Mouse (Mus musculus) ES-E14 (cell line): ENCODE data around the gene Cpxm1. TPM values are rescaled to one million over a fixed set of nuclear protein-coding genes. Genes with fewer than 3 reads are reported as not detected.

Experiments
- DNase-seq: peaks from one replicate; pipeline ENCODE4 v3.0.0-alpha.2; 2013; ENCODE audit warnings: low read depth, low spot score
- H3K27ac ChIP-seq: 2 replicates; pipeline ENCODE4 v1.5.1; 2012; ENCODE audit warnings: low read depth, mild to moderate bottlenecking, low read length, moderate library complexity, mixed read lengths; ENCODE audit not compliant: poor library complexity, insufficient read depth, severe bottlenecking
- H3K36me3 ChIP-seq: 2 replicates; pipeline ENCODE4 v1.6.1; 2012; ENCODE audit warnings: mild to moderate bottlenecking, low read length, moderate library complexity, mixed read lengths; ENCODE audit not compliant: control insufficient read depth, poor library complexity, insufficient read depth, severe bottlenecking
- H3K4me1 ChIP-seq, 2 experiments: fragments of 150-350 bp in 1 of 2; sonication (generic) in 1 of 2; 2 replicates each; pipeline ENCODE4 v1.6.1; 2012; ENCODE audit warnings: low read length in 2 of 2, mild to moderate bottlenecking in 1 of 2, mixed read lengths in 1 of 2; ENCODE audit not compliant: control insufficient read depth in 2 of 2, insufficient read depth in 2 of 2, poor library complexity in 1 of 2
- H3K4me3 ChIP-seq, 2 experiments: fragments of 150-350 bp in 1 of 2; sonication (generic) in 1 of 2; 2 replicates each; pipeline ENCODE4 v1.5.1; 2012; ENCODE audit warnings: low read length in 2 of 2, low read depth in 1 of 2, mild to moderate bottlenecking in 1 of 2, mixed read lengths in 1 of 2; ENCODE audit not compliant: insufficient read depth in 1 of 2, poor library complexity in 1 of 2, severe bottlenecking in 1 of 2
- H3K9ac ChIP-seq: 2 replicates; pipeline ENCODE4 v1.6.1; 2012; ENCODE audit warnings: low read depth, mild to moderate bottlenecking, low read length, mixed read lengths; ENCODE audit not compliant: poor library complexity, insufficient read depth, severe bottlenecking
- H3K9me3 ChIP-seq: fragments of 150-350 bp; sonication (generic); 2 replicates; pipeline ENCODE4 v1.6.1; 2012; ENCODE audit warnings: low read depth, mild to moderate bottlenecking, low read length; ENCODE audit not compliant: control insufficient read depth, insufficient read depth
- CHD2 ChIP-seq: IDR thresholded peaks from 2 replicates; pipeline ENCODE4 v1.6.1; 2014; ENCODE audit warnings: mild to moderate bottlenecking, low read depth, low read length, inconsistent platforms
- HCFC1 ChIP-seq: IDR thresholded peaks from 2 replicates; pipeline ENCODE4 v1.6.1; 2012; ENCODE audit warnings: low read length, inconsistent platforms, borderline replicate concordance; ENCODE audit not compliant: insufficient read depth
- MAFK ChIP-seq: IDR thresholded peaks from 2 replicates; pipeline ENCODE4 v1.6.1; 2014; ENCODE audit warnings: mild to moderate bottlenecking, low read depth, low read length, inconsistent platforms; ENCODE audit not compliant: insufficient read depth
- ZC3H11A ChIP-seq: IDR thresholded peaks from 2 replicates; pipeline ENCODE4 v1.6.1; 2012; ENCODE audit warnings: low read depth, mild to moderate bottlenecking, inconsistent platforms, low read length, borderline replicate concordance
- ZNF384 ChIP-seq: IDR thresholded peaks from 2 replicates; pipeline ENCODE4 v1.6.1; 2012; ENCODE audit warnings: low read depth, low read length, inconsistent platforms
- in situ Hi-C, 2 experiments: fragments of 600-800 bp; cut with MboI; formaldehyde crosslinking; loops; one replicate each; pipeline ENCODE4 v1.15.1; 2025; ENCODE audit warnings: low sequenced_read_pairs in 2 of 2, inconsistent platforms in 1 of 2; ENCODE audit not compliant: unreplicated experiment in 2 of 2
- total RNA-seq: library from RNA; depleted of rRNA; stranded (reverse); fragments of 300-350 nt; gene quantifications from 2 replicates; pipeline ENCODE4 v1.2.3, GENCODE M21; 2012

The Cpxm1 gene
- total RNA-seq, 1 experiment = 52.2 TPM

DNA sequence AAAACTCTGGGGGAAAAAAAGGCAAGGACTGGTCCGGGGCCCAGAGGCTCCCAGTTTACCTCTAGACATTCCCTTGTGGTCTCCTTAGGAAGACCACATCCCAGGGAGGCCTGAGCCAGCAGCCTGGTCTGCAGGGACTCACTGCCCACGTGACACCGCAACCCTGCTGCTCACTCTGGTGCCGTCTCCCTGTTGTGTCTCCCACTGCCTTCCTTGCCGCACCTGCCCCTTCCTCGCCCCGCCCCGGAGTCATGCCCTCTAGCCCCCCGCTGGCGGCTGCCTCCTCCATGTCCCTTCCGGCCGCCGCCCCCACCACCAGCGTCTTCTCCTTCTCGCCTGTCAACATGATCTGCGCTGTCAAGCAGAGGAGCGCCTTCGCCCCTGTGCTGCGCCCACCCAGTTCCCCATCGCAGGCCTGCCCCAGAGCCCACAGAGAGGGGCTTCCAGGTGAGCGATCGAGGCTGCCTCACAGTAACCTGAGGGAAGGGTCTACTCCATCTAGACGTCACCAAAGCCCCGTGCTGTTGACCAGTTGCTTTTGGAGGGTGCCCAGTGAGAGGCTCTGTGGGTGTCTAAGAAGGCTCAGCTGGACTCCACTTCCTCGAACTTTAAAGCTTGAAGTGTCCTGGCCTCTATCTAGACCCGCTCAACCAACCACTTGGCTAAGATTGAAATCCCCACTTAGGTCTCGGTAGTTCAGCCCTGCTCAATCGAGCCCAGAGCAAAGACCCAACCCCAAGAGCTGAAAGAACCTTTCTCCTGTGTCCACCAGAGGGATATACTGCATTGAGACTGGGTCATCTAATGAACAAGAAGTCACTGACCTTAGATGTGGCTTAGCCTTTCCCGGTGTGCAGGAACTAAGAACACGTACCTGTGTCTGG, 31.9 kb downstream of the Cpxm1 start:
- Histone ChIP-seq H3K9ac (no peak overlapping the region), H3K9me3 (no peaks in the 10 kb centered on the region), H3K4me3 (peak overlapping the region; percentile 16 to 43; a peak in 2 of 4 replicates), H3K4me1 (peaks cover 0 to 9% of the 10 kb centered on the region in 2 experiments; a peak in 1 of 4 replicates), H3K36me3 (no peaks in the 10 kb centered on the region), H3K27ac (no peak overlapping the region)
- TF ChIP-seq ZNF384 = no peak
- no peak for TF ChIP-seq ZC3H11A
- no peak for TF ChIP-seq HCFC1
- TF ChIP-seq MAFK = no peak
- TF ChIP-seq CHD2 = no peak
- no peak for DNase-seq
- in situ Hi-C loops = no loop called here

GRCm38 (mm10) chr2:130362511-130363026, 34.8 kb downstream of the Cpxm1 start:
- Histone ChIP-seq H3K9me3 (no peaks in the 10 kb centered on the region), H3K4me1 (peaks cover 0 to 9% of the 10 kb centered on the region in 2 experiments; a peak in 1 of 4 replicates), H3K9ac (no peak overlapping the region), H3K27ac (no peak overlapping the region), H3K36me3 (no peaks in the 10 kb centered on the region), H3K4me3 (peak overlapping the region; percentile 55 to 62; a peak in 2 of 4 replicates)
- peak; percentile 61 for DNase-seq
- peak; percentile 66; the same call in 1 of the 2 replicates for TF ChIP-seq ZC3H11A
- TF ChIP-seq HCFC1 = no peak
- in situ Hi-C loops = no loop called here

- no peaks in the 10 kb centered on the region for H3K36me3 ChIP-seq
- DNase-seq = no peak
- in situ Hi-C loops = no loop called here
- no peaks in the 10 kb centered on the region for H3K9me3 ChIP-seq
- H3K4me3 ChIP-seq = no peak overlapping the region
- peaks cover 0 to 4% of the 10 kb centered on the region in 2 experiments; a peak in 1 of 4 replicates for H3K4me1 ChIP-seq
- TF ChIP-seq CHD2 (no peak), ZNF384 (no peak), ZC3H11A (no peak), HCFC1 (no peak), MAFK (no peak)
- no peak overlapping the region for H3K9ac ChIP-seq
- H3K27ac ChIP-seq = no peak overlapping the region
These were observed 38.5 kb downstream of the Cpxm1 start for GRCm38 (mm10) chr2:130358852-130359251.

DNA sequence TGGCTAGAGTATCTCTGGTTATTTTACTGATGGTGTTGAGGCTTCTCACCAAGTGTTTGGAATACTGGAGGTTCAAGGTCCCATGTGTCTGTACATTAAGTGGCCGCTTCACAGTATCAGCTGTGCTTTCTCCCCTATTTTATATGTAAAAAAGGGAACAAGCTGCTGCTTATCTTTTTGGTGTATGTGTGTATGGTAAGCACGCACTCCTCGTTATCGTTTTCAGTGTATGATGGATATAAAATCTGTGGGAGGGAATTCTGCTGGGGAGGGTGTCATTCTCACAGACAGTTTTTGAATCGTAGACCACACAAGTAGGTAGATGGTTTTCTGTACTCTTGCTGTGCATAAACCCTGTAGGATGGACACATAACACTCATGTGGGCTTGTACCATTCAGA, 39.8 kb downstream of the Cpxm1 start:
- Histone ChIP-seq H3K4me3 (no peak overlapping the region), H3K36me3 (no peaks in the 10 kb centered on the region), H3K9me3 (no peaks in the 10 kb centered on the region), H3K9ac (no peak overlapping the region), H3K4me1 (peaks cover 0 to 4% of the 10 kb centered on the region in 2 experiments; a peak in 1 of 4 replicates), H3K27ac (no peak overlapping the region)
- in situ Hi-C loops = no loop called here
- DNase-seq = no peak
- TF ChIP-seq ZNF384 (no peak), MAFK (no peak), HCFC1 (no peak), CHD2 (no peak), ZC3H11A (no peak)

DNA sequence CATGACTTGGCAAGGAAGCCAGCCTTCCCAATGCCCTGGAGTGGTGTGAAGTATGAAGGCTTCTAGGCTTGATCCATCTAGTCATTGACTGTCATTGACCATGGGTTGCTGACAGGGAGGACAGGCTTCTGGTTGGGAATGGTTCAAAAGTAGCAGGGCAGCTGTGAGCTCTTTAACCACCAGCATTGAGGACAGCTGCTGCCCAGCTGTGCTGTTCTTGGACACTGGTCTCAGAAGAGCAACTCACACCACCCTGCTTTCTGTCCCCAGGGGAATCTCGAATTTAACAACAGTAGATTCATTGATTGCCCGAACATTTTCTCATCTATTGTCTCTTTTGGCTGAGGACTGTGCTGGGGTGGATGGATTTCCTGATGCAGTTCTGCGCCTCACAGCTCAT, 43.5 kb downstream of the Cpxm1 start:
- Histone ChIP-seq H3K27ac (no peak overlapping the region), H3K36me3 (no peaks in the 10 kb centered on the region), H3K9ac (no peak overlapping the region), H3K4me1 (peaks cover 0 to 4% of the 10 kb centered on the region in 2 experiments; a peak in 1 of 4 replicates), H3K4me3 (no peak overlapping the region), H3K9me3 (no peaks in the 10 kb centered on the region)
- in situ Hi-C loops = no loop called here
- TF ChIP-seq CHD2 (no peak), ZNF384 (no peak), MAFK (no peak), ZC3H11A (no peak), HCFC1 (no peak)
- no peak for DNase-seq
